Mouse (Mus musculus): ENCODE measurements around the gene Pitpnm1. TPM values are rescaled to one million over a fixed set of nuclear protein-coding genes. Genes with fewer than 3 reads are reported as not detected.

Pitpnm1 gene
- 6.6 and 7.3 TPM in 2 replicates for polyA plus RNA-seq (2015; fragmentation: Nextera tagmentation; extraction: Ambion mirVana)

DNA sequence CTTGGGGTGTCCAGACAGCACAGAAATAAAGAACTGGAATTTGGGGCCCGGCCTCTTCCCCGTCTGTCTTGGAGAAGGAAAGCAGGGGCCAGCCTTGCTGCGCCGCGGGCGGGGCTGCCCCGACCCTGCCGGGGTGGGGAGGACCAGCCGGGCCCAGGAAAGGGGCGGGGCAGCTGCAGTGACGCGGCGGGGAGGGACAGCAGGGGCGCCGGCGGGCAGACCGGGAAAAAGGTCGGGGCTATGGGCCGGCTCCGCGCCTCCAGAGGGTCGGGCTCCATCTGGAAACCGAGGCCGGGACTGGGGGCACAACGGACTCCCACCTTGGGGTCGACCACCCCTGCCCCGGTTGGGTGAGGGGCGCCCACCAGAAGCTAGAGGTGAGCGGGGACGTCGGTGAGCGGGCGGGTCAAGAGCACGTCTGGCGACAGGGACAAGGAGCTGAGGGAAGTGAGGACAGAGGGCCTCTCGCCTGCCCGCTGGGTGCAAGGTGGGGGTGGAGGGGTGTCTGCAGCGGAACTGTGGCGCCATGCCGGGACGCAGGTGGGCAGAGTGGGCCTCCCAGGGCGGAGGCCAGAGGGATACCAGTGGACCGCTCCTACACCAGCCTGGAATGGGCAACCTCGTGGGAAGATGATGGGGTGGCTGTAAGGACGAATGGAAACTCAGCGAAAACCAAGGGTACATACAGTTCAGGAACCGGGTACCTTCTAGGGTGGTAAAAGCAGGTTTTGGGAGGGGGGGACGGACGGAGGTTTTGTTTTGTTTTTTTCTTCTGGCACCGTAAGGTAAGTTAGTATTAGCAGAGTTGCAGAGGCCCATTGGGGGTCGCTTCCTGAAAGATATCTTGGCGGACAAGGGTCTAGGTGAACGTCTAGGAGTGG is at the start of gene Pitpnm1:
TSS of gene Pitpnm1 (plus strand) at position 162 of the 881 bp plus-strand sequence.
- H3K4me3 ChIP-seq (ENCODE audit: low read depth, low read length) = peak within 1 kb of the TSS; percentile 86
- peak within 1 kb of the TSS; percentile 65 for H3K9ac ChIP-seq (ENCODE audit: low read depth, low read length)
- peak within 1 kb of the TSS; percentile 83 for H3K27ac ChIP-seq (ENCODE audit: low read length)
- peak within 1 kb of the TSS; percentile 99 for H3K4me2 ChIP-seq (ENCODE audit: low read depth, low read length)
- H3K4me1 ChIP-seq (ENCODE audit: control insufficient read depth, low read depth, low read length) = peaks cover 46% of the 10 kb centered on the region
- no peaks in the 10 kb centered on the region for H3K36me3 ChIP-seq (ENCODE audit: control insufficient read depth, insufficient read depth)
- no peak for ATAC-seq (ENCODE audit: low read depth)
- H3K9me3 ChIP-seq (replicated peaks; ENCODE audit: control insufficient read depth, low read length) = no peaks in the 10 kb centered on the region
- H3K27me3 ChIP-seq (ENCODE audit: control insufficient read depth, insufficient read depth, low read depth, low read length) = peaks cover 24% of the 10 kb centered on the region
- WGBS (ENCODE audit: insufficient replicate concordance) = 1% methylated on average over 53 of the region's 53 CpGs

DNA sequence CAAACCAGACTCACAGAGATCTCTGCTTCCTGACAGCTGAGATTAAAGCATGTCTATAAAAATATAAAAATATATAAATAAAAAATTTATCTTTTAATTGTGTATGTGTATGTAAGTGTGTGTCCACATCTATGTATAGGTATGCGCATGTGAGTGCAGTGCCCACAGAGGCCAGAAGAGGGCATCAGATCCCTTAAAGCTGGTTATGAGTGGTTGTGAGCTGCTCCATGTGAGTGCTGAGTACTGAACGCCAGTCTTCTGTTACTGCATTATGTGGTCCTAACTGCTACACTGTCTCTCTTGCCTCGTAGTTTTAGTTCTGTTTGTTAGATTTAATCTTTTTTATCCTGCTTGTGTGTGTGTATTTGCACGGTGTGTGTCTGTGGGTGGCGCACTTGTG is 48.8 kb upstream of the Pitpnm1 start:
- no peak overlapping the region for H3K4me3 ChIP-seq (ENCODE audit: low read depth, low read length)
- no peaks in the 10 kb centered on the region for H3K36me3 ChIP-seq (ENCODE audit: control insufficient read depth, insufficient read depth)
- H3K27ac ChIP-seq (ENCODE audit: low read length) = no peak overlapping the region
- no peak overlapping the region for H3K9ac ChIP-seq (ENCODE audit: low read depth, low read length)
- WGBS (ENCODE audit: insufficient replicate concordance) = 89% methylated on average over 5 of the region's 5 CpGs
- no peaks in the 10 kb centered on the region for H3K27me3 ChIP-seq (ENCODE audit: control insufficient read depth, insufficient read depth, low read depth, low read length)
- peaks cover 28% of the 10 kb centered on the region for H3K4me1 ChIP-seq (ENCODE audit: control insufficient read depth, low read depth, low read length)
- no peak for ATAC-seq (ENCODE audit: low read depth)
- H3K4me2 ChIP-seq (ENCODE audit: low read depth, low read length) = no peak overlapping the region
- H3K9me3 ChIP-seq (replicated peaks; ENCODE audit: control insufficient read depth, low read length) = no peaks in the 10 kb centered on the region

DNA sequence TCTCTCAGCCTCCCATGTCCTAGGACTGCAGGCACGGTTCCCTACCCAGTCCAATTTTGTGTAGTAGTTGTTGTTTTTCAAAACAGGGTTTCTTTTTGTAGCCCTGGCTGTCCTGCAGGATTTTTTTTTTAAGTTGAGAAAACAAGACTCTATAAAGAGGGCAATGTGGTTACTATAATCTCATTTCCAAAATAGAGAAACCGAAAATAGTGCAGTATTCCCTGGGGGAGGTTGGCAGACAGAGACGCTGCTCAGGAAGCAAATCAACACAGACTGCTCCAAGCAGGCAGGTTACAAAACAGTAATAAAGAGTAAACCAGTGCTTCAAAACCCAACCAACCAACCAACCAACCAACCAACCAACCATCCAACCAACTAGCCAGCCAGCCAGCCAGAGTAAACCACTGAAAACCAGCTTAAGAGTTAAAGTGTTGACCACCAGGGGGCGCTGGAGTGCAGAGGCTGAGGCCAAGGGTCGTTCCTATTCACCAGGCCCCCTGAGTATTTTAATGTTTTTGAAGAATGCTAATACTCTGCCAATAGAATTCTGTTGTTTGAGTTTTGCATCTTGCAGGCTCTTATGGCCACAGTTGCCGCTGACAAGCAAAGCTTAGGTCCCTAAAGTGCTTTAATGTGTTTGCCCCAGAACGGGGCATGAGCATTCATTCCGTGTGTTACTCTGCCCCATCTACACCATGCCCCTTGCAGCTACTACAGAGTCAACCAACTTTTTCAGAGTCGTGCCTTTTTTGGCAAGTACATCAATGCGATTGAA is 47.9 kb upstream of the Pitpnm1 start:
- Histone ChIP-seq H3K4me2 (ENCODE audit: low read depth, low read length) (no peak overlapping the region), H3K4me1 (ENCODE audit: control insufficient read depth, low read depth, low read length) (peaks cover 20% of the 10 kb centered on the region), H3K27me3 (ENCODE audit: control insufficient read depth, insufficient read depth, low read depth, low read length) (no peaks in the 10 kb centered on the region), H3K9ac (ENCODE audit: low read depth, low read length) (no peak overlapping the region), H3K36me3 (ENCODE audit: control insufficient read depth, insufficient read depth) (no peaks in the 10 kb centered on the region), H3K9me3 (replicated peaks; ENCODE audit: control insufficient read depth, low read length) (no peaks in the 10 kb centered on the region), H3K27ac (ENCODE audit: low read length) (no peak overlapping the region), H3K4me3 (ENCODE audit: low read depth, low read length) (no peak overlapping the region)
- ATAC-seq (ENCODE audit: low read depth) = no peak
- WGBS (ENCODE audit: insufficient replicate concordance) = 47% methylated on average over 10 of the region's 10 CpGs

DNA sequence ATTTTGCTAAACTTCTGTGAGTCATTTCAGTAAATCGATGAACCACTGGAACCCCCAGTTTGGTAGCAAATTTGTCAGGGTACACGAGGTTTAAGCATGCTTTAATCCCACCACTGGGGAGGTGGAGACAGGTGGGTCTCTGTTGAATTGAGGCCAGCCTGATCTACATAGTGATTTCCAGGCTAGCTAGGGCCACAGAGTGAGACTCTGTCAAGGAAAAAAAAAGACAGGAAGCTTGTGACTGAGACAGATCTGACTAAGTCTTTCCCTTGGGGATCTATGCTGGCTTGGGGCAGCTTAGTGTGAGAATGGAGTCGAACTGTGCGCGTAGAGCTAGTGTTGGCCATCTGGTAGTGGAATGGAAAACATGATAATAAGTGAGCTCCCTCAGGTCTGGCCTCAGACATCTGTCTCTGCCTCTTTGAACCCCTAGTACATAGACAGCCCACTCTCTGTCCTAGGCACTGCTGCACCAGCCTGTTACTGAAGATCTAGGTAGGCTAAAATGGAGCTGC is 47.2 kb upstream of the Pitpnm1 start:
- Histone ChIP-seq H3K4me2 (ENCODE audit: low read depth, low read length) (no peak overlapping the region), H3K9ac (ENCODE audit: low read depth, low read length) (no peak overlapping the region), H3K9me3 (replicated peaks; ENCODE audit: control insufficient read depth, low read length) (no peaks in the 10 kb centered on the region), H3K4me1 (ENCODE audit: control insufficient read depth, low read depth, low read length) (peaks cover 17% of the 10 kb centered on the region), H3K4me3 (ENCODE audit: low read depth, low read length) (no peak overlapping the region), H3K27ac (ENCODE audit: low read length) (no peak overlapping the region), H3K36me3 (ENCODE audit: control insufficient read depth, insufficient read depth) (no peaks in the 10 kb centered on the region), H3K27me3 (ENCODE audit: control insufficient read depth, insufficient read depth, low read depth, low read length) (no peaks in the 10 kb centered on the region)
- 60% methylated on average over 5 of the region's 5 CpGs for WGBS (ENCODE audit: insufficient replicate concordance)
- no peak for ATAC-seq (ENCODE audit: low read depth)

DNA sequence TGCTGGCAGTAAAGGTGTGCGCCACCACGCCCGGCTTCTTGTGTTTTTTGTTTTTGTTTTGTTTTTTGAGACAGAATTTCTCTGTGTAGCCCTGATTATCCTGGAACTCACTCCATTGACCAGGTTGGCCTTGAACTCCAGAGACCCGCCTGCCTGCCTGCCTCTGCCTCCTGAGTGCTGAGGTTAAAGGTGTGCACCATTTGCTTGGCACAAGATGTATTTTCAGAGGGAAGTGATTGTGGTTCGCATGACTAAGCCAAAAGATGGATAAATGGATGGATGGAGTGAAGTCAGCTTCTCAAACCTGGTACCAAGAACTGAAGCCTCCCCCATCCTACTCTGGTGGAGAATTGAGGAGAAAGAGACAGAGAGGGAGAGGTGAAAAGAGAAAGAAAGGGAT is 45.2 kb upstream of the Pitpnm1 start:
- no peak for ATAC-seq (ENCODE audit: low read depth)
- no peak overlapping the region for H3K4me3 ChIP-seq (ENCODE audit: low read depth, low read length)
- H3K4me2 ChIP-seq (ENCODE audit: low read depth, low read length) = no peak overlapping the region
- 64% methylated on average over 5 of the region's 5 CpGs for WGBS (ENCODE audit: insufficient replicate concordance)
- H3K27ac ChIP-seq (ENCODE audit: low read length) = no peak overlapping the region
- no peaks in the 10 kb centered on the region for H3K9me3 ChIP-seq (replicated peaks; ENCODE audit: control insufficient read depth, low read length)
- no peak overlapping the region for H3K9ac ChIP-seq (ENCODE audit: low read depth, low read length)
- H3K27me3 ChIP-seq (ENCODE audit: control insufficient read depth, insufficient read depth, low read depth, low read length) = no peaks in the 10 kb centered on the region
- no peaks in the 10 kb centered on the region for H3K36me3 ChIP-seq (ENCODE audit: control insufficient read depth, insufficient read depth)
- H3K4me1 ChIP-seq (ENCODE audit: control insufficient read depth, low read depth, low read length) = peaks cover 32% of the 10 kb centered on the region

DNA sequence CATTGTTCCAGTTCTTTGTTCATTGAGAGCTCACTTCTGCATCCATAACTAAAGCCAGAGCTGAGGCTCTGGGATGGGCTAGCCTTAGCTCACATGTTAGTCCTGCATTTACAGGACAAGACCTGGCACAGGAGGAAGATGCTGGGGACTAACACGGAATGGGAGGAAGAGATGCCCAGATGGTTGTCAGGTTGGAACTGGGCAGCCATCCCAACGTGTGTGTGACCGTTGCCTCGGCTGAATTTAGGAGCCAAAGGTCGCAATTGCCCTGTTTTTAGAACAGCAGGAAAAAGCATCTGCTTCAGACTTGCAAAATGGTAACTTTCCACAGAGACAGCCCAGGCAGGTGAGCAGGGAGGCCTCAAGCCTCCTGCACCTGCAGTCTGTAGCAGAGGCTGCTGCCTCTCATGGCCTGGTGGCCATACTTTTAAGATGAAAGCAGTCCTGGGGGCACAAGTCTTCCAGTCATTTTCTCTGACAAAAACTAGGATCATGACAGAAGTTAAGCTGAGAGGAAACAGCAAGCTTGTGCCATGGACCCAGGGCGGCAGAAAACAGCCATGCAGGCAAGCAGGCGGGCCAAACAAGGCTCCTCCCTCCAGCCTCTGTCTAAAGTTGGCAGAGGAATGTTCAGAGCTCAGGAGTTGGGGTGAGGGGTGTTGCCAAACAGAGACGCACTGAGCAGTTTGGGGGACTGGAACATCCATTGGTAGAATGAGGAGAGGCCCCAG is 44.4 kb upstream of the Pitpnm1 start:
- Histone ChIP-seq H3K4me1 (ENCODE audit: control insufficient read depth, low read depth, low read length) (peaks cover 37% of the 10 kb centered on the region), H3K27me3 (ENCODE audit: control insufficient read depth, insufficient read depth, low read depth, low read length) (no peaks in the 10 kb centered on the region), H3K27ac (ENCODE audit: low read length) (peak overlapping the region; percentile 31), H3K36me3 (ENCODE audit: control insufficient read depth, insufficient read depth) (no peaks in the 10 kb centered on the region), H3K9ac (ENCODE audit: low read depth, low read length) (no peak overlapping the region), H3K9me3 (replicated peaks; ENCODE audit: control insufficient read depth, low read length) (no peaks in the 10 kb centered on the region), H3K4me2 (ENCODE audit: low read depth, low read length) (no peak overlapping the region), H3K4me3 (ENCODE audit: low read depth, low read length) (no peak overlapping the region)
- no peak for ATAC-seq (ENCODE audit: low read depth)
- WGBS (ENCODE audit: insufficient replicate concordance) = 66% methylated on average over 8 of the region's 8 CpGs

DNA sequence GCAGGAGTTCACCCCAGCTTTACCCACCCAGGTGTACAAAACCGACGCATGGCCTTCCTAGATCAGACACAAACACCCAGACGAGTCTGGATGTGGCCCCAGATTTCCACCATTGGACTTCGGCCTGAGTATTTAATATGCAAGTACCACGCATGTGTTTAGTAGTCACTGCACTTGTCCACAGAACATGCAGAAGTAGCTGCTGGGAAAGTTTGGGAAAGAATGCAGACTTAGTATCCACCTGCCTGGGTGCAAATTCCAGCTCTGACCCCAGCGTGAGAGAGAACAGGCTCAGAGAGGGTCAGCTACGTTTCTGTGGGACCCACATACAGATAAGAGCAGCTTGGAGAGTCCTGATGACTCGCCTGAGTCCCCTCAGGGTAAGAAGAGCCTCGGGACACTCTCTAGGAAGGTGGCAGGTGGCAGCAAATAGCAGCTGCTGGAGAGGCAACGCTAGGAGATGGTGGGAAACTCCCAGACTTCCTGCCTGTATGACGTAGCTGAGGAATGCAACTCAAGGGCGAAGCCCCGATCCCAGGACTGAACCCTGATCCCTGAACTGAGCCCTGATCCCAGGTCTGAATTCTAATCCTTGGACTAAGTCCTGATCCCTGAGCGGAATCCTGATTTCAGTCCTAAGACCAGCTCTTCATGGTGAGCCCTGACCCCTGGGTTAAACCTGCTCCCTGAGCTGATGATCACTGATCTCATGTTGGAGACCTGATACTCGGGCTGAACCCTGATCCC is 43.7 kb upstream of the Pitpnm1 start:
- no peaks in the 10 kb centered on the region for H3K36me3 ChIP-seq (ENCODE audit: control insufficient read depth, insufficient read depth)
- H3K9ac ChIP-seq (ENCODE audit: low read depth, low read length) = 0 out of 2 replicates have a peak overlapping the region, but pooled peaks have one; percentile 15
- ATAC-seq (ENCODE audit: low read depth) = no peak
- no peak overlapping the region for H3K4me2 ChIP-seq (ENCODE audit: low read depth, low read length)
- H3K27me3 ChIP-seq (ENCODE audit: control insufficient read depth, insufficient read depth, low read depth, low read length) = no peaks in the 10 kb centered on the region
- H3K27ac ChIP-seq (ENCODE audit: low read length) = peak overlapping the region; percentile 75
- no peaks in the 10 kb centered on the region for H3K9me3 ChIP-seq (replicated peaks; ENCODE audit: control insufficient read depth, low read length)
- WGBS (ENCODE audit: insufficient replicate concordance) = 49% methylated on average over 15 of the region's 15 CpGs
- H3K4me3 ChIP-seq (ENCODE audit: low read depth, low read length) = no peak overlapping the region
- H3K4me1 ChIP-seq (ENCODE audit: control insufficient read depth, low read depth, low read length) = peaks cover 40% of the 10 kb centered on the region

DNA sequence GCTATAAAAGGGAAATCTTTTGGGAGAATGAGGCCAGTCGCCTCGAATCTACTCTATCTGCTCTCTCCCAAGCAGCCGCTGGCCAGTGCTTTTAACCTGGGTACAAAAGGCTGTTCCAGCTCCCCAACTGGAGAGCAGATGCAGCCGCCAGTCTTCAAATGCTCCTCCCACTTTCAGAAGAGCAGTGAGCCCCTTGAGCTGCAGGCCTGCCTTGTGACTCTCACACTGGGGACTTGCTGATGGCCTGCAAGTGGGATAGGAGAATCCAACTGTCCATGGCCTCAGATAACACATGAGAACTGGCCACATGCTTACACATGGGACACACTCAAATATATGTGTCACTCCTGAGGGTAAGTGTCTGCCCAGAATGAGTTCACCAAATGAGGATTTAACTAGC is 43.1 kb upstream of the Pitpnm1 start:
- H3K36me3 ChIP-seq (ENCODE audit: control insufficient read depth, insufficient read depth) = no peaks in the 10 kb centered on the region
- H3K27ac ChIP-seq (ENCODE audit: low read length) = peak overlapping the region; percentile 75
- ATAC-seq (ENCODE audit: low read depth) = no peak
- H3K9me3 ChIP-seq (replicated peaks; ENCODE audit: control insufficient read depth, low read length) = no peaks in the 10 kb centered on the region
- WGBS (ENCODE audit: insufficient replicate concordance) = 50% methylated on average over 4 of the region's 4 CpGs
- H3K27me3 ChIP-seq (ENCODE audit: control insufficient read depth, insufficient read depth, low read depth, low read length) = no peaks in the 10 kb centered on the region
- peaks cover 40% of the 10 kb centered on the region for H3K4me1 ChIP-seq (ENCODE audit: control insufficient read depth, low read depth, low read length)
- no peak overlapping the region for H3K4me3 ChIP-seq (ENCODE audit: low read depth, low read length)
- H3K4me2 ChIP-seq (ENCODE audit: low read depth, low read length) = no peak overlapping the region
- H3K9ac ChIP-seq (ENCODE audit: low read depth, low read length) = no peak overlapping the region
